In the genomic region with DNA sequence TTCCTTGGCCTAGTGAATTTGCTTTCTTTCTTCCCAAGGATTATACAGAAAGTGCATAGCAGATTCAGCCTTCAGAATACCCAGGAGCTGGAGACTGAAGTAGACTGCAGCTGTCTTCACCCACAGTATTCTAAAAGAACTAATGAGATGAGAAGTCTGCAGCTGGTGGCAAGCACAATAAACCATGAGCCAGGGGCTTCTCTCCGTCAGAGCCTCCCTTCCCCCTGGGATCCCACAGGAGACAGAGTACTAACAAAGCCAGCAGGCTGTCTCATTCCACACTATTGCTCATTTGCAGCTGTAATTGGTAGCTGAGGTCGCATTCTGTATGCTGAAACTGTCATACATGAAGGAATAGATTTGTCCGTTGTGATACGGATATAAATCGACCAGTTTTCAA, we compare ENCODE assay signal across 11 mouse cellular contexts. TPM values are rescaled to one million over a fixed set of nuclear protein-coding genes. Genes with fewer than 3 reads are reported as not detected.
DNase-seq lines count a peak whose midpoint lies in the region; ATAC-seq lines count a peak whose summit lies in the region.
"Had no signal": no experiment of that assay in that cellular context is flagged by ENCODE, and none has a peak within 500 bp of the region (broad histone marks: within the 10 kb centered on the region; RNA-seq: fewer than 3 reads in every experiment).

No protein-coding gene starts in this region.

- intact Hi-C loops in heart, postnatal 10 days (cut with DNase I): no loop called here

- H3K36me3 ChIP-seq in heart, embryonic 11.5 days (ENCODE audit: control insufficient read depth, insufficient read depth, low read length): peaks cover 29% of the 10 kb centered on the region
- peaks cover 12% of the 10 kb centered on the region for H3K36me3 ChIP-seq in forebrain, embryonic 16.5 days (ENCODE audit: control insufficient read depth, insufficient read depth)
- H3K36me3 ChIP-seq in midbrain, embryonic 11.5 days (ENCODE audit: control insufficient read depth, insufficient read depth, low read length): peaks cover 13% of the 10 kb centered on the region

- H3K9ac ChIP-seq in heart, embryonic 11.5 days (ENCODE audit: low read depth, low read length): no peak overlapping the region
- H3K9ac ChIP-seq in forebrain, embryonic 16.5 days (replicated peaks; ENCODE audit: low read depth, low read length): no peak overlapping the region
- H3K9ac ChIP-seq in midbrain, embryonic 11.5 days (ENCODE audit: low read length): no peak overlapping the region

- H3K4me2 ChIP-seq in heart, embryonic 11.5 days: no peak overlapping the region
- H3K4me2 ChIP-seq in forebrain, embryonic 16.5 days (ENCODE audit: low read length): no peak overlapping the region
- H3K4me2 ChIP-seq in midbrain, embryonic 11.5 days: no peak overlapping the region

- no peaks in the 10 kb centered on the region for H3K27me3 ChIP-seq in heart, embryonic 11.5 days (ENCODE audit: control insufficient read depth, insufficient read depth, low read length)
- no peaks in the 10 kb centered on the region for H3K27me3 ChIP-seq in forebrain, embryonic 16.5 days (replicated peaks; ENCODE audit: control insufficient read depth, insufficient read depth, low read length)
- H3K27me3 ChIP-seq in midbrain, embryonic 11.5 days (ENCODE audit: control insufficient read depth, insufficient read depth, low read length): no peaks in the 10 kb centered on the region

- DNase-seq in heart, postnatal 10 days: peak; percentile 43
- DNase-seq in midbrain, embryonic 11.5 days (ENCODE audit: low spot score, missing footprints): peak; percentile 90
- peak; percentile 83 for DNase-seq in retina, postnatal 1 day
- DNase-seq in layer of hippocampus, postnatal 10 days (ENCODE audit: low spot score in 2 of 2): no peak
- DNase-seq in right cerebral cortex, postnatal 25 days: no peak
- DNase-seq: kidney, postnatal 36 days; lung, postnatal 10 days; thymus, postnatal 14 days had no signal

- H3K4me1 ChIP-seq in heart, embryonic 11.5 days (ENCODE audit: control insufficient read depth, insufficient read depth, low read length): no peaks in the 10 kb centered on the region
- H3K4me1 ChIP-seq in forebrain, embryonic 16.5 days (replicated peaks; ENCODE audit: control insufficient read depth, insufficient read depth, low read length): peaks cover 22% of the 10 kb centered on the region
- peaks cover 15% of the 10 kb centered on the region for H3K4me1 ChIP-seq in midbrain, embryonic 11.5 days (ENCODE audit: control insufficient read depth, insufficient read depth, low read length)
- H3K4me1 ChIP-seq: heart, embryonic 10.5 days had no signal

- H3K9me3 ChIP-seq in heart, embryonic 11.5 days (replicated peaks; ENCODE audit: control insufficient read depth, low read length): no peaks in the 10 kb centered on the region
- H3K9me3 ChIP-seq in forebrain, embryonic 16.5 days (ENCODE audit: control insufficient read depth, low read length): no peaks in the 10 kb centered on the region
- no peaks in the 10 kb centered on the region for H3K9me3 ChIP-seq in midbrain, embryonic 11.5 days (ENCODE audit: control insufficient read depth, low read length)
- H3K9me3 ChIP-seq: heart, embryonic 10.5 days had no signal

- WGBS in heart, embryonic 11.5 days (ENCODE audit: insufficient replicate concordance): 88% methylated on average over 5 of the region's 5 CpGs
- WGBS in forebrain, embryonic 16.5 days: 30% methylated on average over 5 of the region's 5 CpGs
- WGBS in midbrain, embryonic 11.5 days: 76% methylated on average over 5 of the region's 5 CpGs

- no peak overlapping the region for H3K4me3 ChIP-seq in heart, embryonic 11.5 days (ENCODE audit: low read depth, low read length)
- H3K4me3 ChIP-seq in forebrain, embryonic 16.5 days (replicated peaks; ENCODE audit: low read length): no peak overlapping the region
- no peak overlapping the region for H3K4me3 ChIP-seq in midbrain, embryonic 11.5 days (ENCODE audit: low read depth, low read length)
- H3K4me3 ChIP-seq: heart, embryonic 10.5 days had no signal

- H3K27ac ChIP-seq in heart, embryonic 11.5 days (ENCODE audit: low read depth, low read length): no peak overlapping the region
- H3K27ac ChIP-seq in forebrain, embryonic 16.5 days (ENCODE audit: low read length): peak overlapping the region; percentile 85
- H3K27ac ChIP-seq in midbrain, embryonic 11.5 days (ENCODE audit: low read depth, low read length): peak overlapping the region; percentile 90
- H3K27ac ChIP-seq: heart, embryonic 10.5 days had no signal

- ATAC-seq in heart, embryonic 11.5 days (replicated peaks; ENCODE audit: insufficient number of reproducible peaks, low FRiP score, low TSS enrichment): no peak
- peak; percentile 93 for ATAC-seq in forebrain, embryonic 16.5 days
- ATAC-seq in midbrain, embryonic 11.5 days (ENCODE audit: low FRiP score): peak; percentile 68

RNA-seq across cellular contexts. Expression of gene Pitpnb, which starts 38.0 kb away (rescaled TPM):
- 10 to 100 TPM; 55.4 to 57.8 TPM for total RNA-seq in heart, postnatal 10 days (2021)
- polyA plus RNA-seq in heart, embryonic 11.5 days (2014; fragmentation: Nextera tagmentation; extraction: Ambion mirVana): 78.8 and 91.5 TPM in 2 replicates
- 107 and 112 TPM in 2 replicates for polyA plus RNA-seq in forebrain, embryonic 16.5 days (2015; fragmentation: Nextera tagmentation; extraction: Ambion mirVana)
- polyA plus RNA-seq in midbrain, embryonic 11.5 days (2014; fragmentation: Nextera tagmentation; extraction: Ambion mirVana): 118 and 136 TPM in 2 replicates
- 10 to 100 TPM; 68.3 to 73.7 TPM for total RNA-seq in layer of hippocampus, postnatal 10 days (2021)

RNA-seq across cellular contexts. Expression of gene Mn1, which starts 48.6 kb away (rescaled TPM):
- total RNA-seq in heart, postnatal 10 days (2021): 10 to 100 TPM; 17.5 to 18.9 TPM
- 6.6 and 7.1 TPM in 2 replicates for polyA plus RNA-seq in heart, embryonic 11.5 days (2014; fragmentation: Nextera tagmentation; extraction: Ambion mirVana)
- 99.6 and 106 TPM in 2 replicates for polyA plus RNA-seq in forebrain, embryonic 16.5 days (2015; fragmentation: Nextera tagmentation; extraction: Ambion mirVana)
- 42.0 and 46.2 TPM in 2 replicates for polyA plus RNA-seq in midbrain, embryonic 11.5 days (2014; fragmentation: Nextera tagmentation; extraction: Ambion mirVana)
- 10 to 100 TPM; 33.7 to 36.8 TPM for total RNA-seq in layer of hippocampus, postnatal 10 days (2021)

Comparison
In these comparisons a context has a peak if more than half of its experiments do, and no peak if none do; other contexts are left out.
1. DNase-seq: peak in heart, postnatal 10 days (2 of 2), midbrain, embryonic 11.5 days (single experiment) and retina, postnatal 1 day (single experiment); none in layer of hippocampus, postnatal 10 days (0 of 2) and right cerebral cortex, postnatal 25 days (single experiment).